Mouse (Mus musculus) kidney, postnatal 0 days (tissue): Measurements from ENCODE around the gene Gpr6. TPM values are rescaled to one million over a fixed set of nuclear protein-coding genes. Genes with fewer than 3 reads are reported as not detected.
A peak's percentile ranks its signal among the peaks of the same experiment; 100 is the strongest.

Experiments
- ATAC-seq: fragments of 200-750 bp; cut with Nextera tagmentation; replicated peaks from 2 replicates; pipeline ENCODE4 v1.8.0; 2017; ENCODE audit warnings: low read depth, moderate number of reproducible peaks, moderate TSS enrichment, moderate library complexity; ENCODE audit not compliant: low FRiP score
- DNase-seq: peaks from one replicate; pipeline ENCODE4 v3.0.0-alpha.2; 2016; ENCODE audit warnings: low spot score
- H3K27ac ChIP-seq: fragments of 300-500 bp; sonication (generic); 2 replicates; pipeline ENCODE4 v1.5.1; 2014; ENCODE audit warnings: mild to moderate bottlenecking
- H3K27me3 ChIP-seq: fragments of 300-500 bp; sonication (generic); 2 replicates; pipeline ENCODE4 v1.6.1; 2014; ENCODE audit warnings: low read length, mixed read lengths; ENCODE audit not compliant: insufficient read depth
- H3K36me3 ChIP-seq: fragments of 300-500 bp; sonication (generic); 2 replicates; pipeline ENCODE4 v1.6.1; 2014; ENCODE audit warnings: low read length, mixed read lengths; ENCODE audit not compliant: insufficient read depth
- H3K4me1 ChIP-seq: fragments of 300-500 bp; sonication (generic); replicated peaks from 2 replicates; pipeline ENCODE4 v1.6.1; 2014; ENCODE audit warnings: antibody characterized with exemption, low read length, mixed read lengths; ENCODE audit not compliant: insufficient read depth
- H3K4me2 ChIP-seq: fragments of 300-500 bp; sonication (generic); 2 replicates; pipeline ENCODE4 v1.6.1; 2014; ENCODE audit warnings: mild to moderate bottlenecking, low read length, moderate library complexity, mixed read lengths
- H3K4me3 ChIP-seq: fragments of 300-500 bp; sonication (generic); replicated peaks from 2 replicates; pipeline ENCODE4 v1.5.1; 2014; ENCODE audit warnings: low read depth, low read length
- H3K9ac ChIP-seq: fragments of 300-500 bp; sonication (generic); 2 replicates; pipeline ENCODE4 v1.6.1; 2014; ENCODE audit warnings: low read depth, low read length
- H3K9me3 ChIP-seq: fragments of 300-500 bp; sonication (generic); replicated peaks from 2 replicates; pipeline ENCODE4 v1.6.1; 2016; ENCODE audit warnings: low read length, inconsistent platforms, mixed read lengths
- CTCF ChIP-seq: IDR thresholded peaks from 2 replicates; pipeline ENCODE4 v1.5.1; 2016; ENCODE audit warnings: antibody characterized with exemption, low read depth, mild to moderate bottlenecking, moderate library complexity
- WGBS: fragments of 180-500 bp; shearing (Covaris S2); extraction: QIAGEN DNeasy Blood & Tissue Kit; methylation state at CpG from one replicate; pipeline ENCODE4 v1.1.7; 2014; 5-methylcytosine and 5-hydroxymethylcytosine counted together
- polyA plus RNA-seq: library from polyadenylated mRNA; unstranded; fragments of >200 nt; fragmentation: Nextera tagmentation; extraction: Ambion mirVana; gene quantifications from 2 replicates; pipeline ENCODE4 v1.2.1, GENCODE M21; 2015

Gene Gpr6
- polyA plus RNA-seq, 1 experiment from 2014 or later: not detected

- H3K9me3 ChIP-seq: no peaks in the 10 kb centered on the region
- TF ChIP-seq CTCF: no peak
These were observed 11.7 kb downstream of the Gpr6 start for GRCm38 (mm10) chr10:41060250-41060831.

DNA sequence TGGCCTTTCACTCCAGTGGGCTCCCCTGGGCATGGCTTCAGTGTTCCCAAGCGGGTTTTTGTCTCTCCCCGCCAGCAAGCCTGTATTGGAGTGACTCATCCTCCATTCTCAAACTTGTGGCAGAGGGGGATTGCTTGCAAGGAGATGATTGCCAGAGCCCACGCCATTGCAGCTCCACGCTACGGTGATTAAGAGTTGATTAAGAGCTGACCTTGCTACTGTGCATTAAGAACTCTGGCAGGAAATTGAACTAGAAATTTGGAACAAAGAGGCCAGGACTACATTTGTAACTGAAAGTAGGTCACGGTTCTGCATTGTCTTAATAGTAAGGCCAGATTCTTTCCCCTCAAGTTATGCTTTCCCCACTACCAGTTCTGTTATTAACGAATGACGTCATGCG is 16.5 kb downstream of the Gpr6 start:
- Histone ChIP-seq H3K4me3 (no peak overlapping the region), H3K27ac (no peak overlapping the region), H3K4me1 (no peaks in the 10 kb centered on the region), H3K4me2 (no peak overlapping the region), H3K27me3 (no peaks in the 10 kb centered on the region), H3K9ac (no peak overlapping the region), H3K36me3 (no peaks in the 10 kb centered on the region), H3K9me3 (no peaks in the 10 kb centered on the region)
- 53% methylated on average over 9 of the region's 9 CpGs for WGBS
- DNase-seq (peak; percentile 0), ATAC-seq (no peak)
- TF ChIP-seq CTCF: no peak

More at GRCm38 (mm10) chr10:41060250-41060831, 11.7 kb downstream of the Gpr6 start:
- Histone ChIP-seq H3K27ac (no peak overlapping the region), H3K4me2 (no peak overlapping the region), H3K36me3 (no peaks in the 10 kb centered on the region), H3K27me3 (no peaks in the 10 kb centered on the region), H3K4me1 (no peaks in the 10 kb centered on the region), H3K4me3 (no peak overlapping the region), H3K9ac (no peak overlapping the region)
- no peak for DNase-seq
- ATAC-seq: no peak
- WGBS: 81% methylated on average over 4 of the region's 4 CpGs

- H3K9me3 ChIP-seq: no peaks in the 10 kb centered on the region
- H3K36me3 ChIP-seq: no peaks in the 10 kb centered on the region
- no peaks in the 10 kb centered on the region for H3K27me3 ChIP-seq
- ATAC-seq: no peak
- H3K9ac ChIP-seq: no peak overlapping the region
- H3K4me3 ChIP-seq: no peak overlapping the region
- no peaks in the 10 kb centered on the region for H3K4me1 ChIP-seq
- H3K4me2 ChIP-seq: no peak overlapping the region
- TF ChIP-seq CTCF: no peak
- 72% methylated on average over 5 of the region's 5 CpGs for WGBS
- H3K27ac ChIP-seq: no peak overlapping the region
- DNase-seq: no peak
These were observed 18.1 kb downstream of the Gpr6 start for GRCm38 (mm10) chr10:41054005-41054404.

GRCm38 (mm10) chr10:41042272-41042671 is 29.8 kb downstream of the Gpr6 start:
- Histone ChIP-seq H3K27me3 (no peaks in the 10 kb centered on the region), H3K27ac (no peak overlapping the region), H3K4me1 (no peaks in the 10 kb centered on the region), H3K9me3 (no peaks in the 10 kb centered on the region), H3K36me3 (no peaks in the 10 kb centered on the region), H3K4me3 (no peak overlapping the region), H3K9ac (no peak overlapping the region), H3K4me2 (no peak overlapping the region)
- ATAC-seq (no peak), DNase-seq (no peak)
- no peak for TF ChIP-seq CTCF
- WGBS: 69% methylated on average over 11 of the region's 11 CpGs

DNA sequence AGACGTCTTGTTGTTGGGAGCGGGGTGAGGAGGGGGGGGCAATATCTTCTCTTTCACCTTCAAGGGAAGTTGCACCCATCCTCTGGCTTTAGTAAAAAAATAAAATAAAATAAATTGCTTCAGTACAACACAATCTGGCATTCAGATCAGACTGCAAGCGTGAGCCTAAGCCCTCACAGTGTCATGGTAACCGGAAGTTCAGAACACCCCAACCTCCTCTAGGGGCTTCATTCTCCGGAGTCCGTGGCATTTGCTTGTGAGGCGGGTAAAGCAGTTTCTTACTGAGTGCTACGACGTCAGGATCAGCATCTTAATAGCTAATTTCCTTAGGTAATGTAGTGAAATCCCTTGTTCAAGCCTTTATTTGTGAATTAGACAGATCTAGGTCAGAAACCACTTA is 30.6 kb downstream of the Gpr6 start:
- Histone ChIP-seq H3K4me1 (no peaks in the 10 kb centered on the region), H3K9ac (no peak overlapping the region), H3K27me3 (no peaks in the 10 kb centered on the region), H3K9me3 (no peaks in the 10 kb centered on the region), H3K4me3 (no peak overlapping the region), H3K36me3 (no peaks in the 10 kb centered on the region), H3K4me2 (no peak overlapping the region), H3K27ac (no peak overlapping the region)
- TF ChIP-seq CTCF: no peak
- no peak for DNase-seq
- no peak for ATAC-seq
- 78% methylated on average over 9 of the region's 9 CpGs for WGBS

DNA sequence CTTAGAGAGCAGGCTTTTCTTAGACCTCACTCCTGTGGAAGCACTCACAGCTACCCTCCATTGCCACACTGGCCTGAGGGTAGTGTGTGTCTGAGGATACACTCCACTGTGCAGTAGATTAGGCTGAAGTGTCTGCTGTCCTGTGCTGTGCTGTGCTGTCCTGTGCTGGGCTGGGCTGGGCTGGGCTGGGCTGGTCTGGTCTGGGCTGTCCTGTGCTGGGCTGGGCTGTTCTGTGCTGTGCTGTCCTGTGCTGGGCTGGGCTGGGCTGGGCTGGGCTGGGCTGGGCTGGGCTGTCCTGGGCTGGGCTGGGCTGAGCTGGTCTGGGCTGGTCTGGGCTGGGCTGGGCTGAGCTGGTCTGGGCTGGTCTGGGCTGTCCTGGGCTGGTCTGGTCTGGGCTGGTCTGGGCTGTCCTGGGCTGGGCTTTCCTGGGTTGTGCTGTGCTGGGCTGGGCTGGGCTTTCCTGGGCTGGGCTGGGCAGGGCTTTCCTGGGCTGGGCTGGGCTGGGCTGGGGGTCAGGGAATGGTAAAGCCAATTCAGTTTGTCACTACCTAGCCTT is 31.5 kb downstream of the Gpr6 start:
- H3K4me2 ChIP-seq: no peak overlapping the region
- no peak; the same call in 1 of the 2 replicates for ATAC-seq
- no peak overlapping the region for H3K27ac ChIP-seq
- no peaks in the 10 kb centered on the region for H3K9me3 ChIP-seq
- H3K36me3 ChIP-seq: no peaks in the 10 kb centered on the region
- no peak overlapping the region for H3K4me3 ChIP-seq
- H3K27me3 ChIP-seq: no peaks in the 10 kb centered on the region
- no peak for DNase-seq
- no peak overlapping the region for H3K9ac ChIP-seq
- H3K4me1 ChIP-seq: no peaks in the 10 kb centered on the region
- TF ChIP-seq CTCF: no peak

DNA sequence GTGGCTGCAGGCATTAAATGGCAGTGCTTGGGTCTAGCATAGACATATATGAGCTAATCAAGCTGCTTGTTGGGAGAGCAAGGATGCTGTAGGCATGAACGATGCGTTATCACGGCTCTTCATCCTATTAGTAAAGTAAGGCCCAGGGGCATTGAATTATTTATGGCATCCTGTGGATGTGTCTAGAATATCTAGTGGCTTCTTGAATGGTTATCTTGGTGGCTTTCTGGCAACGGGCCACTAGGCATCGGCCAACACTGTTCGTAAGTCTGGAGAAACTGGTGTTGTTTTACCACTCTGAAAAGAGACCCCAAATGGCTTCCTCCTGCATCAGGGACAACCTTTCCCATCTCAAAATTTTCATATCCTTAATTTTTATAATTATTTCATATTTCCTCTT is 33.6 kb downstream of the Gpr6 start:
- Histone ChIP-seq H3K27ac (no peak overlapping the region), H3K36me3 (no peaks in the 10 kb centered on the region), H3K4me2 (no peak overlapping the region), H3K4me1 (no peaks in the 10 kb centered on the region), H3K27me3 (no peaks in the 10 kb centered on the region), H3K9me3 (no peaks in the 10 kb centered on the region), H3K4me3 (no peak overlapping the region), H3K9ac (no peak overlapping the region)
- DNase-seq: no peak
- no peak for ATAC-seq
- no peak for TF ChIP-seq CTCF
- 81% methylated on average over 6 of the region's 6 CpGs for WGBS
